Mouse (Mus musculus) forebrain, embryonic 16.5 days (tissue): Measurements from ENCODE around the gene Rab20. TPM values are rescaled to one million over a fixed set of nuclear protein-coding genes. Genes with fewer than 3 reads are reported as not detected.
"Not testable (repeated sequence)": the region's sequence is repeated elsewhere in the genome, so short reads cannot be mapped to it uniquely, and the experiment has no call there.

Source experiments
- ATAC-seq: fragments of 200-750 bp; cut with Nextera tagmentation; 2 replicates; pipeline ENCODE4 v1.8.0; 2017; ENCODE audit warnings: mild to moderate bottlenecking, moderate library complexity
- H3K27ac ChIP-seq: fragments of 300-500 bp; sonication (generic); 2 replicates; pipeline ENCODE4 v1.5.1; 2014; ENCODE audit warnings: low read length, control low read depth
- H3K27me3 ChIP-seq: fragments of 300-500 bp; sonication (generic); replicated peaks from 2 replicates; pipeline ENCODE4 v1.6.1; 2014; ENCODE audit warnings: low read length; ENCODE audit not compliant: control insufficient read depth, insufficient read depth
- H3K36me3 ChIP-seq: fragments of 300-500 bp; sonication (generic); 2 replicates; pipeline ENCODE4 v1.6.1; 2014; ENCODE audit not compliant: control insufficient read depth, insufficient read depth
- H3K4me1 ChIP-seq: fragments of 300-500 bp; sonication (generic); replicated peaks from 2 replicates; pipeline ENCODE4 v1.6.1; 2014; ENCODE audit warnings: low read length; ENCODE audit not compliant: control insufficient read depth, insufficient read depth
- H3K4me2 ChIP-seq: fragments of 300-500 bp; sonication (generic); 2 replicates; pipeline ENCODE4 v1.6.1; 2014; ENCODE audit warnings: mild to moderate bottlenecking, low read length, control low read depth
- H3K4me3 ChIP-seq: fragments of 300-500 bp; sonication (generic); replicated peaks from 2 replicates; pipeline ENCODE4 v1.5.1; 2014; ENCODE audit warnings: mild to moderate bottlenecking, low read length, control low read depth
- H3K9ac ChIP-seq: fragments of 300-500 bp; sonication (generic); replicated peaks from 2 replicates; pipeline ENCODE4 v1.6.1; 2014; ENCODE audit warnings: low read depth, low read length, control low read depth
- H3K9me3 ChIP-seq: fragments of 300-500 bp; sonication (generic); 2 replicates; pipeline ENCODE4 v1.6.1; 2016; ENCODE audit warnings: low read length; ENCODE audit not compliant: control insufficient read depth
- WGBS: fragments of 180-500 bp; shearing (Covaris S2); extraction: QIAGEN DNeasy Blood & Tissue Kit; methylation state at CpG from one replicate; pipeline ENCODE4 v1.1.7; 2014; 5-methylcytosine and 5-hydroxymethylcytosine counted together
- polyA plus RNA-seq: library from polyadenylated mRNA; unstranded; fragments of >200 nt; fragmentation: Nextera tagmentation; extraction: Ambion mirVana; gene quantifications from 2 replicates; pipeline ENCODE4 v1.2.1, GENCODE M21; 2015

Rab20 gene
- polyA plus RNA-seq, 1 experiment from 2014 or later, result 0.77 TPM

GRCm38 (mm10) chr8:11475397-11475796 lies 3.1 kb downstream of the Rab20 start:
- Histone ChIP-seq H3K27ac (no peak overlapping the region), H3K4me1 (peaks cover 18% of the 10 kb centered on the region), H3K9me3 (no peaks in the 10 kb centered on the region), H3K36me3 (no peaks in the 10 kb centered on the region), H3K27me3 (peaks cover 57% of the 10 kb centered on the region), H3K4me3 (no peak overlapping the region), H3K4me2 (no peak overlapping the region), H3K9ac (no peak overlapping the region)
- no peak for ATAC-seq
- 10% methylated on average over 9 of the region's 10 CpGs for WGBS

DNA sequence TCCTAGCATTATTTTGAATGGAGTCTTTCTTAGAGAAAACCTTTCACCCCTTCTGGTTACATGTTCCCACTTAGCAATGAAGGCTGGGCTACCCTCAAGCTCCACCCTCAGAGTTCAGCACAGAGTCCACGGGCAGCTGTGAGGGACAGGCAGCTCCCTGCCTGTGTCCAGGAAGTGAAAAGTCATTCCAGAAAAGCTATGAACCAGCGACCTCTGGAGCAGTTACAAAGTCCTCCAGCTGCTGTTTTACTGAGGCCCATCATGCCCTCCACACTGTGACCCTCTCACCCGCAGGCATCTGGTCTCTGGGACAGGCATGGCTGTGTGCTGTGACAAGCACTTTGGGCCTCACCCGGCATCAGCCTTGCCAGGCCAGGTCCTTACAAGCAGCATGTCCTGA lies 5.4 kb downstream of the Rab20 start:
- ATAC-seq, result no peak
- H3K27me3 ChIP-seq, result peaks cover 36% of the 10 kb centered on the region
- no peak overlapping the region for H3K27ac ChIP-seq
- no peaks in the 10 kb centered on the region for H3K9me3 ChIP-seq
- H3K4me3 ChIP-seq, result no peak overlapping the region
- 44% methylated on average over 4 of the region's 4 CpGs for WGBS
- H3K4me1 ChIP-seq, result peaks cover 13% of the 10 kb centered on the region
- H3K4me2 ChIP-seq, result no peak overlapping the region
- H3K9ac ChIP-seq, result no peak overlapping the region
- H3K36me3 ChIP-seq, result no peaks in the 10 kb centered on the region

- H3K36me3 ChIP-seq, result no peaks in the 10 kb centered on the region
- peaks cover under 1% of the 10 kb centered on the region; the same call in 1 of the 2 replicates for H3K4me1 ChIP-seq
- no peak overlapping the region for H3K4me2 ChIP-seq
- peaks cover 2% of the 10 kb centered on the region; the same call in 1 of the 2 replicates for H3K9me3 ChIP-seq
- ATAC-seq, result no peak
- 28% methylated on average over 8 of the region's 8 CpGs for WGBS
- H3K27me3 ChIP-seq, result peaks cover 19% of the 10 kb centered on the region
- no peak overlapping the region for H3K27ac ChIP-seq
- no peak overlapping the region for H3K4me3 ChIP-seq
- H3K9ac ChIP-seq, result no peak overlapping the region
Measured at GRCm38 (mm10) chr8:11471309-11471708, 7.2 kb downstream of the Rab20 start.

GRCm38 (mm10) chr8:11470694-11471093 lies 7.8 kb downstream of the Rab20 start:
- WGBS, result 72% methylated on average over 7 of the region's 7 CpGs

GRCm38 (mm10) chr8:11469095-11469494 lies 9.4 kb downstream of the Rab20 start:
- Histone ChIP-seq H3K4me2 (no peak overlapping the region), H3K4me1 (no peaks in the 10 kb centered on the region), H3K9ac (no peak overlapping the region), H3K4me3 (no peak overlapping the region), H3K36me3 (no peaks in the 10 kb centered on the region), H3K27me3 (0 out of 2 replicates have a peak, but pooled peaks cover 6% of the 10 kb centered on the region), H3K27ac (no peak overlapping the region), H3K9me3 (peaks cover 2% of the 10 kb centered on the region; the same call in 1 of the 2 replicates)
- WGBS, result 5% methylated on average over 3 of the region's 3 CpGs
- ATAC-seq, result no peak

More at GRCm38 (mm10) chr8:11470694-11471093, 7.8 kb downstream of the Rab20 start:
- H3K4me2 ChIP-seq, result no peak overlapping the region
- ATAC-seq, result no peak
- H3K9me3 ChIP-seq, result peaks cover 2% of the 10 kb centered on the region; the same call in 1 of the 2 replicates
- no peaks in the 10 kb centered on the region for H3K4me1 ChIP-seq
- no peaks in the 10 kb centered on the region for H3K36me3 ChIP-seq
- H3K4me3 ChIP-seq, result no peak overlapping the region
- no peak overlapping the region for H3K27ac ChIP-seq
- no peak overlapping the region for H3K9ac ChIP-seq
- H3K27me3 ChIP-seq, result peaks cover 13% of the 10 kb centered on the region

- H3K27me3 ChIP-seq, H3K27ac ChIP-seq, H3K4me3 ChIP-seq, H3K9ac ChIP-seq, ATAC-seq, H3K9me3 ChIP-seq, H3K4me1 ChIP-seq, H3K4me2 ChIP-seq, H3K36me3 ChIP-seq: not testable (repeated sequence)
- 52% methylated on average over 4 of the region's 5 CpGs for WGBS
Measured at GRCm38 (mm10) chr8:11466528-11466927, 12.0 kb downstream of the Rab20 start.

DNA sequence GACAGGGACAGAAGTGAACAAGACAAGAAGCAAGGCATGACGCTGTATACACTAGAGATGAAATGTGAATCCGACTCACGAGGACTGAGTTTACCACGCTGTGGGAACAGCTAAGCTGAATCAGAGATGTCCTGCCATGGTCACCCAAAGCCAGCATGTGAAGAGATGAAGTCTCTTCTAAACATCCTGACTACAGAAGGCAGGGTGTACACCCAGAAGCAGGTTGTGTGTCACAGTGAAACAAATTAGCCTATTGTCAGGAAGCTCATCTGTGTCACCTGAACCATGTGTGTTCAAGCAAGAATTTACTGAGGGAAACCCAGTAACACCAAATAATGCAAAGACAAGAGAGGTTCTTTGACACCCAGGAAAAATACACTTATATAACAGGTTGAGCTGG lies 12.9 kb downstream of the Rab20 start:
- H3K27me3 ChIP-seq, result no peaks in the 10 kb centered on the region

DNA sequence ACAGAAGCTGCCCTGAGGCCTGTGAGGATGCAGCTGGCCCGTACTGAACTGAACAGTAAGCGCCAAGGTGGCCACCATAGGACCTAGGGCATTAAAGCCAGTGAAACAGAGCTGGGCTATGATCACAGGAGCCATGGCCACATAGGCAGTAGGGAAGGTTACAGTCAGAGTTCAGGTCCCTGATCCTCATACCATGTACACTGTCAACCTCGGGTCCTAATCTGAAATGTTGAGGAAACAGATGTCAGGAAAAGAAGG lies 13.9 kb downstream of the Rab20 start:
- H3K36me3 ChIP-seq, result no peaks in the 10 kb centered on the region
- H3K27me3 ChIP-seq, result no peaks in the 10 kb centered on the region
- H3K4me2 ChIP-seq, result no peak overlapping the region
- 85% methylated on average over 3 of the region's 3 CpGs for WGBS
- no peak overlapping the region for H3K4me3 ChIP-seq
- H3K4me1 ChIP-seq, result no peaks in the 10 kb centered on the region
- no peak overlapping the region for H3K9ac ChIP-seq
- peaks cover 2% of the 10 kb centered on the region; the same call in 1 of the 2 replicates for H3K9me3 ChIP-seq
- no peak for ATAC-seq
- H3K27ac ChIP-seq, result no peak overlapping the region

More for the DNA sequence above, 12.9 kb downstream of the Rab20 start:
- Histone ChIP-seq H3K4me3 (no peak overlapping the region), H3K4me2 (no peak overlapping the region), H3K9ac (no peak overlapping the region), H3K36me3 (no peaks in the 10 kb centered on the region), H3K27ac (no peak overlapping the region), H3K4me1 (no peaks in the 10 kb centered on the region), H3K9me3 (peaks cover 2% of the 10 kb centered on the region; the same call in 1 of the 2 replicates)
- WGBS, result 85% methylated on average over 4 of the region's 4 CpGs
- ATAC-seq, result no peak

DNA sequence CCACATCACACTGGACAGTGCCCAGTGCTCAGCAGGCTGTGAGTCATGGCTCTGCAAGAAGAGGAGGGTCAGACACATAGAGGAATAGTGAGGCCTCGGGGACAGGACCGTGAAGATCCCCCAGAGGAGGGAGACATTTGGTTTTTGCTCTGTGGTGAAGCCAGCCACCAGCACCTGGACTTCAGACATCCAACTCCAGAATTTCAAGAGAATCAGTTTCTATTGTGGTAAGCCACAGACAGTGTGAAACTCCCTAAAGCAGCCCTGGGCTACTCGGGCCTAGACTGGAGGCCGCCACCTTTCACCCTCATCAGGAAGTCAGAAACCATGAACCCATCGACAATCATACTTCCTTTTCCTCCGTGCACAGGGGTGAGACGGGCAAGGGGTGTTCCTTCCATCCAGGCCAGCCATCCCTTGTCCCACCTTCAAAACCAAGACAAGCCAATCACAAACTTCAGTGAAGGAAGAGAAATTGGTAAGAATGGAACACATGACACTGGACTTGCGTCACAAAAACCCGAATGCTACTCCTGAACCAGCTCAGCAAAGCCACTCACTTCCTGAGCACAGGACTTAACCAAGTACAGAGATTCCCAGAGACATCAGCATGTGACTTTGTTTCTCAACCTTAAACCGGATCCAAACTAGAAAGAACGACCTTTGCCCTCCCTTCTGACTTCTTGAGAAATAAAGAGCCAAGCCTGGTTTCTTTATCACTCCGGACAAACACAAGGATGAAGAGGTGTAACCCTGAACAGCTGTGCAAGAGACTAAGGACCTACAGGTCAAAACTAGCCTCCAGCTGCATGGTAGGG lies 14.4 kb downstream of the Rab20 start:
- Histone ChIP-seq H3K4me3 (no peak overlapping the region), H3K4me2 (no peak overlapping the region), H3K36me3 (no peaks in the 10 kb centered on the region), H3K9ac (no peak overlapping the region), H3K4me1 (no peaks in the 10 kb centered on the region), H3K27ac (no peak overlapping the region), H3K27me3 (no peaks in the 10 kb centered on the region), H3K9me3 (peaks cover 2% of the 10 kb centered on the region; the same call in 1 of the 2 replicates)
- no peak for ATAC-seq
- 87% methylated on average over 12 of the region's 12 CpGs for WGBS
